Mouse (Mus musculus): ENCODE data around the gene Ahsg.

Ahsg gene

DNA sequence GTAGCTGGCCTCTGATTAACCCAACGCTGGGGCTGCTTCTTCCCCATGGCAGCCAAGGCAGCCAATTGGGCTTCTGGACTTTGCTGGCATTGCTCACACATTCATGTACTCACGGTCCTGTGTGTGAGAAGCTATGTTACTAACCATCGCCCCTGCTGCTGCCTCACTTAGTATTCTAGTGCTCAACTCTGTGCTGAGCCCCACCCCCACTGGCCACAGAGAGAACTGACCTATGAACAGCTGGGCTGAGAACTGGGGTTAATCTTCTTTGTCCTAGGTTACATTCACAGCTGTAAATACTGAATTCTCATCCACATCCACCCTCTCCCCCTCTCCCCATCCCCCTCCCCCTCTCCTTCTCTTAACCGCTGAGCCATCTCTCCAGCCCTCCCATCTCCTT lies 2.2 kb upstream of the Ahsg start:
- no peak for DNase-seq (ENCODE audit: low spot score in 2 of 2)

DNA sequence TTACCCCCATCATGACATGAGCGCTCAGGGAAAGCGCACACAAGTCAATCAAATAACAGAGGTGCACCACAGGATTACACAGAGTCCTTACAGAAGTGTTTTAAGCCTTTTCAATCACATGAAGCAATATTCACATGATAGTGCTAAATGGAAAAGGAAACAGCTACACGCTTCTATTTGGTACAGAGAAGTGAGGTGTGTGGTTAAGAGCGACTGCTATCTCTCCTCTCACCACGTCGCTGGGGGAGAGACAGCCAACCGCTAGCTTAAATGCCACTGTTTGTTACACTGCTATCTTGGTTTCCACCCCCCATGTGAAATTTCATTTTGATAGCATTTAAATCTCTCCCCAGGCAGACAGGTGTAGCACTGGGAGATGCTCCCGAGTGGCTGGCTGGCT lies 1.4 kb upstream of the Ahsg start:
- no peak for DNase-seq (ENCODE audit: low spot score in 2 of 2)

GRCm38 (mm10) chr16:22891733-22892154 lies 667 bp downstream of the Ahsg start:
- no peak for DNase-seq (ENCODE audit: low spot score in 2 of 2)

- no peak for DNase-seq (ENCODE audit: low spot score in 2 of 2)
Measured at GRCm38 (mm10) chr16:22894095-22894494, 3.0 kb downstream of the Ahsg start.

GRCm38 (mm10) chr16:22896618-22897017 lies 5.5 kb downstream of the Ahsg start:
- no peak for DNase-seq (ENCODE audit: low spot score in 2 of 2)

DNA sequence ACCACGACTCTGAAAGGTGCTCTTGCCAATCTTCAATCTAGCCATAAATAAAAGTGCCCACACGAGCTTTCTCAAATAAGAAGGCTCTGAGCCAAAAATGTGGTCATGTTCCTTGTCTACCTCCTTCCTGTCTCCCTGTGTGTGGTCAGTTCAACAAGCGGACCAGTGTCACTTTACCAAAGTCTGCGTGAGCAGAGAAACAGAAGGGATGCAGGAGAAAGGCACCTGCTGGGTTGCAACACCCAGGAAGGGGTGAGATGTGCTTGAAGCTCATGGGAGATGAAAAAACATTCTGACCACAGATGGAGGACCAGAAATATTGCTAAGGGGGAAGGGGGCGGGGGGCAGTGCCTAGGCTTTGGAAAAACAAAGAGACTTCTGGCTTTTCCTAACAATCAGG lies 8.3 kb downstream of the Ahsg start:
- DNase-seq (ENCODE audit: low spot score in 2 of 2), result no peak

DNA sequence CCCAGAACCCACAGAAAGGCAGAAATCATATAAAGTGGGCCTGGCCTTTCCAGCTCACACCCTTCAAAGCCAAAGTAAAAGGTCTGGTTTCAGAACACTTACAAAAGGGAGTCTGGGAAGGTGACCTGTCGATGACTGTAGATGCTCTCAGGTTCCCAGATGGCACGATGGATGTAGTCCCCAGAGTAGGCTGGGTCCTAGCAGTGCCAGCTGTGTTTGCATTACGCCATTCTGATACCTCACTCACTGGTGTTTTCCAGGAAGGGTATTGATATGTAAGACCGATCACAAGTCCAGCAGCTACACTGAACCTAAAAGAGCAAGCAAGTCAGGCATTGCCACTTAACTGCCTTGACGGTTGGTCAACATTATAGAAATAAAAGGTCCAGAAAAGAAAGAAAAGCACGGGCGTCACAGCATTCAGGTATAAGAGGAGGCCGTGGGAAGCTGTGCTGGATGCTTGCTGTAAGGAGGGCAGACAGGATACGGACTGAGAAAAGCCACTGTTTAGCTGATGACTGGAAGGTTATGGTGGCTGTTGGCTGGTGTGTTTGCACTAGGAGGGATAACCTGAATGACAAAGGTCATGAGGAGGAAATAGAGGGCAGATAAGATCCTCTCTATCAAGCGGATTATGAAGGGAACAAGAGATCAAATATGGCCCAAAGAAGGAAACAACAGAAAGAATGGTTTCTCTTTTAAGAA lies 8.9 kb downstream of the Ahsg start:
- no peak for DNase-seq (ENCODE audit: low spot score in 2 of 2)

- DNase-seq (ENCODE audit: low spot score in 2 of 2), result no peak
Measured at GRCm38 (mm10) chr16:22901326-22901725, 10.2 kb downstream of the Ahsg start.

DNA sequence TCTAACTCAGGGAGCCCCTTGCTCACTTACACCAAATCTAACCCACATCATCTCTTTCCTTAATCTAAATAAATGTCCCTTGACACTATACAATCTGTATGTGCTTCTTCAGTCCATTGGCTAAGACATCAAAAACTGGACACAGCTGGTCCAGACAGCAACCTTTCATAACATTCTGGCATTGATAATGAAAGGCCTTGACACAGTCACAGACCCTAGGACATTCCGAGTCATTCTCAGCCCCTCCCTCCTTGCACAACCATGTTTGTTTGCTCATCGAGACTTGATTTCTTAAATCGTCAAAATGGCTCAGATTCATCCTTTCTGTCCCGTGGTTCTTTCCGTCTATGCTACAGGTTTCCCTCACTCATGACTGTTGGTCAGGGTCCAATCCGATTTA lies 18.2 kb downstream of the Ahsg start:
- DNase-seq (ENCODE audit: low spot score in 2 of 2), result no peak

- DNase-seq (ENCODE audit: low spot score in 2 of 2), result no peak
Measured at GRCm38 (mm10) chr16:22911986-22912385, 20.9 kb downstream of the Ahsg start.

GRCm38 (mm10) chr16:22912886-22913285 lies 21.8 kb downstream of the Ahsg start:
- no peak for DNase-seq (ENCODE audit: low spot score in 2 of 2)

DNA sequence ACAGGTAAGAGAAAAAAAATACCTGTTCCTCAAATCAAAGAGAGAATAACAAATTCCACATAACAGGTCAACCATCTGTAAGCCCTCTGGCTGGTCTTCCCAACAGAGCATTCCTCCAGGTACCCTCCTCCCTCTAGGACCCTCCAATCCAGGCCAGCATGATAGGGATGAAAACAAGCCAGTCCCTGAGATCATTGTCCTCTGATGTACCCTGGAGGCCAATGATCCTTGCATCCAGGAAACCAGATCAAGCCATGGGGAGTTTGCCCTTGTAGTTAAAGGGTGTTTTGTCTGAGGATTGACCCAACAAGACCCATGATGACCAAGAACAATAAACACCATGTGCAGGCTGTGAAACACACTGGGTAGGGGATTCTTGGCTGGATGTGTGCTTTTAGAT lies 23.2 kb downstream of the Ahsg start:
- no peak for DNase-seq (ENCODE audit: low spot score in 2 of 2)

DNA sequence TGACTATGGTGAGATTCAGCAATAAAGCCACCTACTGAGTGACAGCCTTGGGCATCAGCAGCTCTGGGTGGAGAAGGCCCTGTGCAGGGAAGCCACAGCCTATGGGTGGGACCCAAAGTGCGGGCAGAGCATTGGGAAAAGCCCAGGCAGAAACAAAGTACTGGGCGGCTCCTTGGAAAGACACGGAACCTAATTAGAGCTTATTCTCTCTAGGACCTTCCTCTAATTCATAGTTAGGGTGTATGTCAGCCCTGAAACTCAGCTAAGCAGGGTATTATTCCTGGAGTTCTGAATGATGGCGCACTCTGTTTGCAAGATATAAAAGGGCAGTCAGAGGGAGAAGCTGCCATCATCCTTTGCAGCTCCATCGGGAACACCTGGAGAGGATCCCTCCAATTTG lies 27.0 kb downstream of the Ahsg start, which contains the start of gene Fetub:
TSS of gene Fetub (plus strand) at position 301 of the 400 bp plus-strand sequence.
- DNase-seq (ENCODE audit: low spot score in 2 of 2), result no peak

- DNase-seq (ENCODE audit: low spot score in 2 of 2), result no peak
Measured at GRCm38 (mm10) chr16:22918664-22919312, 27.7 kb downstream of the Ahsg start.

DNA sequence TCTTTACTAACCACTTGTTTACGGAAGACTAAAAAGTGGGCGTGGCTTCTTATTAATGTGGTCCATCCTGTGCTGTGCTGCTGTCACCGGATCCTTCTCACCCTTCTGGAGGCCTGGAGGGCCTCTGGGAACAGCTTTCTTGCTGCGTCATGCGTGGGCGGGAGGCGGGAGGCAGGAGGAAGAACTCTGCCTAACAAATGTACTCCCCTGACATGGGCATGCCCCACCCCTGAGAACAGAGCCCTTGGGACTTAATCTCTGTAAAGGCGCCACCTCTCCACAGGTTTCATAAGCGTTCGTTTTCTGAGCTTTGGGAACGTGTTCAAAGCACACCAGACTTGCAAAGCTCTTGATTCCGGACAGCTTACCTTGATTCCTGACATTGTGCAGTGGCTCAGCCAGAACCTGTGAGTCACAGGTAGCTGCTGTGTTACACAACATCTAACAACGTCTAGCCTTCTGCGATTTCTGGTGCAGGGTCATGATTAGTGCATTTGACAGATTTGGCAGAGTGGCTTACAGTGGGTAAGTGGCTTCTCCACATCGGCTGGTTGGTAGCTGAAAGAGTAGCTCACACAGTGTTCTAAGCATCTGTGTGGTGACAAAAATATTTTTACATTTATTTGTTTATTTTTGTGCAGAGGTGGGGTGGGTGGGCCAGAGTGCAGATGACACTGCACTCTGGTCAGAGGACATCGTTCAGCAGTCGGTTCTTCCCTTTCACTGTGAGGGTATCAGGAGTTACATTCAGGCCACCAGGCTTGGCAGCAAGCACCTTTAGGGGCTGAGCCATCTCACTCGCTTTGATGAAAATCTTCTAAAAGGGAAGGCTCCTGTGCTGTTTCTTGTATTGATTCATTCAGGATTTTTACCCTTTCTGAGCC lies 29.1 kb downstream of the Ahsg start:
- no peak for DNase-seq (ENCODE audit: low spot score in 2 of 2)

DNA sequence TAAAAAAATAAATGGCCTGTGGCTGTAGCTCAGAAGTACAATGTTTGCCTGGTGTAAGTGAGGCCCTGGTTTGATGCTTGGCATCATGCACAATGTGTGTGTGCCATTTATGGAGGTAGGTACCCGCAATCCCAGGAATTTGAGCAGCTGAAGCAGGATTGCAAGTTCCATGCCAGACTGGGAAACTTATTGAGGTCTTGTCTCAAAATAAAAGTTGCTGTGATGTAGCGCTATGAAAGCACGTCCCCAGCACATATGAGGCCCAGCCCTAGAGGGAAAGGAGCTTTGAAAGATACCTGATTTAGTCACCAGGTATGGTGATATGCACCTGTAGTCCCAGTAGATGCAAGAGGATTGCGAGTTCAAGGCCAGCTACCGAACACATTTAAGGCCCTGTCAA lies 30.7 kb downstream of the Ahsg start:
- DNase-seq (ENCODE audit: low spot score in 2 of 2), result no peak

GRCm38 (mm10) chr16:22922433-22922832 lies 31.4 kb downstream of the Ahsg start:
- no peak for DNase-seq (ENCODE audit: low spot score in 2 of 2)

- no peak for DNase-seq (ENCODE audit: low spot score in 2 of 2)
Measured at GRCm38 (mm10) chr16:22929575-22929974, 38.5 kb downstream of the Ahsg start.

DNA sequence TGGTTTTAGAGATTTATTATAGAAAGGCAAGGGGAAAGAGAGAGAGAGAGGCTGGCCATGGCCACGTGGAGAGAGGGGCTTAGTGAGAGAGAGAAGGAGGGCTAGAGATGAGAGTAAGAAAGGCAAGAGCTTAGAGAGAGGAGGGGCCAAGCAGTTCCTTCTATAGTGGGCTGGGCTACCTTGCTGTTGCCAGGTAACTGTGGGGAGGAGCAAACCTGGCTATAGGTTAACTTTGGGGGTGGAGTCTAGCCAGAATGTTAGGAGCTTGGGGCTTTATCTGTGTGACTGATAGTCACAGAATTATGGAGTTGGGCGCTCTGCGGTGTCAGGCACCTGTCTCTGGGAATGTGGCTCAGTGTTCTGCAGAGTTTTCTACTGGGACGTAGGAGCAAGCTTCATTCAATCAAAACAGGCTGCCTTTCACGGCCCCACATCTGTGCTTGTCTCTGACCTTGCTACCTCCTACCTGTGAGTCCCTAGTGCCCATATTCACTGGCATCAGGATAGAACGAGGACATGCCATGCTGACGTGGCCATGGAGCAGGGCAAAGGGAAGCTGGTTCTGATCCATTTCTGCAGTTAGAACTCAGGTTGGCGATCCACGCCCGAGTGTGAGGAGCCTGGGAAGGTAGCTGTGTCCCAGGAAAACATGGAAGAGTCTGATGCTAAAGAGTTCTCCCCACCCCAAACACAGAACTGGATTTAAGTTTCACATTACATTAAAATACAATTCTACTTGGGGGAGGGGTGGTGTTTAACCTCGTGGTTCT lies 40.5 kb downstream of the Ahsg start:
- no peak for DNase-seq (ENCODE audit: low spot score in 2 of 2)

GRCm38 (mm10) chr16:22937631-22938030 lies 46.6 kb downstream of the Ahsg start:
- no peak for DNase-seq (ENCODE audit: low spot score in 2 of 2)

- no peak for DNase-seq (ENCODE audit: low spot score in 2 of 2)
Measured at GRCm38 (mm10) chr16:22938541-22938940, 47.5 kb downstream of the Ahsg start.
